Mouse (Mus musculus) layer of hippocampus, postnatal 14 days (tissue): ENCODE results near the gene Pxt1. TPM values are rescaled to one million over a fixed set of nuclear protein-coding genes. Genes with fewer than 3 reads are reported as not detected.

Experiments
- total RNA-seq, 2 experiments: library from RNA; stranded (reverse); gene quantifications; 2 replicates each; pipeline ENCODE4 v1.2.3; 2021

The Pxt1 gene
- total RNA-seq, 2 experiments from 2014 or later: not detected

Other genes with a start within 250 kb of the Pxt1 start
- gene AC170998.1, start 217.8 kb downstream of the Pxt1 start, total RNA-seq: 1 to 10 TPM; 1.4 to 2.3 TPM
- 1 to 10 TPM; 1.0 to 1.5 TPM for gene Mapk13, start 174.5 kb downstream of the Pxt1 start, total RNA-seq
- gene Brpf3, start 142.8 kb downstream of the Pxt1 start, total RNA-seq: 10 to 100 TPM; 31.8 to 35.7 TPM
- under 1 TPM; 0.18 to 0.26 TPM for gene Pnpla1, start 85.4 kb downstream of the Pxt1 start, total RNA-seq
- 1 to 10 TPM; 3.2 to 3.8 TPM for gene 4930539E08Rik, start 28.5 kb downstream of the Pxt1 start, total RNA-seq
- gene Kctd20, start 8.1 kb upstream of the Pxt1 start, total RNA-seq: 10 to 100 TPM; 76.2 to 77.7 TPM
- 10 to 100 TPM; 57.0 to 61.1 TPM for gene Stk38, start 64.2 kb upstream of the Pxt1 start, total RNA-seq
- gene Srsf3, start 88.8 kb upstream of the Pxt1 start, total RNA-seq: 100 to 1,000 TPM; 127 to 160 TPM
- gene Cdkn1a, start 147.1 kb upstream of the Pxt1 start, total RNA-seq: 10 to 100 TPM; 24.9 to 26.0 TPM
- under 1 TPM; 0.12 to 0.26 TPM for gene Rab44, start 170.3 kb upstream of the Pxt1 start, total RNA-seq